Mouse (Mus musculus): ENCODE data around the gene Bet1l.

GRCm38 (mm10) chr7:140894031-140894430 is 36.7 kb upstream of the Bet1l start:
- TF ChIP-seq CTCF (IDR thresholded peaks at IDR 0.05; ENCODE audit: low read depth) (no peak), EP300 (IDR thresholded peaks at IDR 0.05; ENCODE audit: low read depth) (no peak)

Data from heart, postnatal 0 days (tissue).